Mouse (Mus musculus) forebrain, embryonic 11.5 days (tissue): ENCODE measurements around the gene As3mt. TPM values are rescaled to one million over a fixed set of nuclear protein-coding genes. Genes with fewer than 3 reads are reported as not detected.
A peak's percentile ranks its signal among the peaks of the same experiment; 100 is the strongest.
"Not testable (repeated sequence)": the region's sequence is repeated elsewhere in the genome, so short reads cannot be mapped to it uniquely, and the experiment has no call there.

Experiments used
- ATAC-seq: fragments of 200-750 bp; cut with Nextera tagmentation; replicated peaks from 2 replicates; pipeline ENCODE4 v1.8.0; 2017; ENCODE audit warnings: moderate TSS enrichment; ENCODE audit not compliant: low FRiP score
- DNase-seq: peaks from one replicate; pipeline ENCODE4 v3.0.0-alpha.2; 2017; ENCODE audit warnings: low spot score
- H3K27ac ChIP-seq: fragments of 300-500 bp; sonication (generic); 2 replicates; pipeline ENCODE4 v1.5.1; 2014; ENCODE audit warnings: low read depth, low read length
- H3K27me3 ChIP-seq: fragments of 300-500 bp; sonication (generic); 2 replicates; pipeline ENCODE4 v1.6.1; 2014; ENCODE audit warnings: mild to moderate bottlenecking, low read length, mixed read lengths; ENCODE audit not compliant: control insufficient read depth, insufficient read depth
- H3K36me3 ChIP-seq: fragments of 300-500 bp; sonication (generic); 2 replicates; pipeline ENCODE4 v1.6.1; 2014; ENCODE audit warnings: mild to moderate bottlenecking, low read length, moderate library complexity, mixed read lengths; ENCODE audit not compliant: control insufficient read depth, insufficient read depth
- H3K4me1 ChIP-seq: fragments of 300-500 bp; sonication (generic); replicated peaks from 2 replicates; pipeline ENCODE4 v1.6.1; 2014; ENCODE audit warnings: low read length, mixed read lengths; ENCODE audit not compliant: control insufficient read depth, insufficient read depth
- H3K4me2 ChIP-seq: fragments of 300-500 bp; sonication (generic); 2 replicates; pipeline ENCODE4 v1.6.1; 2014; ENCODE audit warnings: low read depth, mild to moderate bottlenecking, low read length, moderate library complexity, mixed read lengths; ENCODE audit not compliant: severe bottlenecking
- H3K4me3 ChIP-seq: fragments of 300-500 bp; sonication (generic); 2 replicates; pipeline ENCODE4 v1.5.1; 2014; ENCODE audit warnings: low read depth, low read length
- H3K9ac ChIP-seq: fragments of 300-500 bp; sonication (generic); 2 replicates; pipeline ENCODE4 v1.6.1; 2014; ENCODE audit warnings: low read length
- H3K9me3 ChIP-seq: fragments of 300-500 bp; sonication (generic); 2 replicates; pipeline ENCODE4 v1.6.1; 2016; ENCODE audit warnings: low read length, mixed read lengths; ENCODE audit not compliant: control insufficient read depth
- WGBS: fragments of 180-500 bp; shearing (Covaris S2); extraction: QIAGEN DNeasy Blood & Tissue Kit; methylation state at CpG from one replicate; pipeline ENCODE4 v1.1.7; 2014; 5-methylcytosine and 5-hydroxymethylcytosine counted together
- polyA plus RNA-seq: library from polyadenylated mRNA; unstranded; fragments of >200 nt; fragmentation: Nextera tagmentation; extraction: Ambion mirVana; gene quantifications from 2 replicates; pipeline ENCODE4 v1.2.1, GENCODE M21; 2014

Gene As3mt
- polyA plus RNA-seq, 1 experiment from 2014 or later, result 19.4 TPM

DNA sequence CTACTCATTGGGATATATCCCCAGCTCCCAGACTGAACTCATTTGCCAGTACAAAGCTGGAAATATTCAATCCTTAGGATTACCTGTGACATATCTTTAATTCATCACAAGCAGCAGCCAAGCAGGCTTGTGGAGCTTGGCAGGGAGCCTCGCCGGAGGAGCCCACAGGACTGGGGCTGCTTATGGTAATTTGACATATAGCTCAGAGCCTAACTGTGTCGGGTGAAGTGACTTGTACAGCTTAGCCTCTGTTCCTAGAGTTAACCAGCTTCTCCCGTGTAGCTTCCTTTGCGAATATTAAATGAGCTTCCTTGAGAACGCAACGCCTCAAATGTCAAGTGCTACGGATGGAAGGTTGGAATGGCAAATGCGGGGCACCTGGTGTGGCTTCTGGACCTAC lies 37.4 kb downstream of the As3mt start:
- Histone ChIP-seq H3K27ac (no peak overlapping the region), H3K9ac (no peak overlapping the region), H3K4me2 (no peak overlapping the region), H3K27me3 (no peaks in the 10 kb centered on the region), H3K9me3 (no peaks in the 10 kb centered on the region), H3K4me1 (no peaks in the 10 kb centered on the region), H3K36me3 (no peaks in the 10 kb centered on the region), H3K4me3 (no peak overlapping the region)
- ATAC-seq (no peak), DNase-seq (no peak)
- WGBS, result 80% methylated on average over 9 of the region's 9 CpGs

DNA sequence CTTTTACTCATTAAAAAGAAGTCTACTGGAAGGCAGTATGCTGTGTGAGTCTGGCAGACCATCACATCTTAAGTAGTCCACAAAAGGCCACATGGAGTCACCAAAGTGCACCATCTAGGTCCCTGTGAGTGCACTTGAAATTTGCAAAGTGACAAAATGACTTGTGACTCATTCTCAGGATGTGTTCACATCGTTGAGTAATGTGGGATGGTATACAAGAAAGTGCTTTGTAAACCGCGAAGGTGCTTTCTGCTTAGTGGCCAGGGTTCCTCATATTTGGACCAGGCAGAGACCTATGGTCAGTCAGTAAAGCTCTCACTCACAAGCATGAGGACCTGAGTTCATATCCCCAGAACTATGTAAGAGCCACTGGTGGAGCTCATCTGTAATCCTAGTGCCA lies 40.5 kb downstream of the As3mt start:
- Histone ChIP-seq H3K4me3 (no peak overlapping the region), H3K27ac (no peak overlapping the region), H3K4me1 (no peaks in the 10 kb centered on the region), H3K9ac (no peak overlapping the region), H3K9me3 (no peaks in the 10 kb centered on the region), H3K27me3 (no peaks in the 10 kb centered on the region), H3K4me2 (no peak overlapping the region), H3K36me3 (no peaks in the 10 kb centered on the region)
- ATAC-seq (no peak), DNase-seq (no peak)
- WGBS, result 89% methylated on average over 3 of the region's 3 CpGs

DNA sequence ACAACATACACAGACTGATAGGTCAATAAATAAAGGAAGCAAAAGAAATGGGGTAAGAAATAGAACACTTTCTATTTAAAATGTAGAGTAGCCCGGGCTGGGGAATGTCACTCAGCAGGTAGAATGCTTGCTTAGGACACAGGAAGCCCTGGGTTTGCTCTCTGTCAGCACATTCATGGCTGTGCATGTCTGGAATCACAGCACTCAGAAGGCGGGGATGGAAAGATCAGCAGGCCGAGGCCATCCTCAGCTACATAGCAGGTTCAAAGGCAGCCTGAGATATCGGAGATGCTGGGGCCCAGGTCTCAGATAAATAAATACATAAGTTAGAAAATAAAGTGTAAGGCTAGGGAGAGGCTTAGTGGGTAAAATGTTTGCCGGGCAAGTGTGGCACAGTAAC lies 45.0 kb downstream of the As3mt start:
- 91% methylated on average over 5 of the region's 5 CpGs for WGBS
- ATAC-seq, result no peak

GRCm38 (mm10) chr19:46755066-46755465 lies 47.8 kb downstream of the As3mt start:
- Histone ChIP-seq H3K4me2 (no peak overlapping the region), H3K36me3 (no peaks in the 10 kb centered on the region), H3K9ac (no peak overlapping the region), H3K27ac (no peak overlapping the region), H3K4me3 (no peak overlapping the region), H3K4me1 (no peaks in the 10 kb centered on the region), H3K9me3 (no peaks in the 10 kb centered on the region; the same call in 1 of the 2 replicates), H3K27me3 (no peaks in the 10 kb centered on the region)
- DNase-seq (no peak), ATAC-seq (no peak)
- 56% methylated on average over 9 of the region's 9 CpGs for WGBS

More for the DNA sequence above, 45.0 kb downstream of the As3mt start:
- no peak overlapping the region for H3K9ac ChIP-seq
- H3K27me3 ChIP-seq, result no peaks in the 10 kb centered on the region
- no peak overlapping the region for H3K27ac ChIP-seq
- no peaks in the 10 kb centered on the region for H3K9me3 ChIP-seq
- H3K4me1 ChIP-seq, result no peaks in the 10 kb centered on the region
- no peaks in the 10 kb centered on the region for H3K36me3 ChIP-seq
- no peak overlapping the region for H3K4me2 ChIP-seq
- H3K4me3 ChIP-seq, result no peak overlapping the region
- no peak for DNase-seq

DNA sequence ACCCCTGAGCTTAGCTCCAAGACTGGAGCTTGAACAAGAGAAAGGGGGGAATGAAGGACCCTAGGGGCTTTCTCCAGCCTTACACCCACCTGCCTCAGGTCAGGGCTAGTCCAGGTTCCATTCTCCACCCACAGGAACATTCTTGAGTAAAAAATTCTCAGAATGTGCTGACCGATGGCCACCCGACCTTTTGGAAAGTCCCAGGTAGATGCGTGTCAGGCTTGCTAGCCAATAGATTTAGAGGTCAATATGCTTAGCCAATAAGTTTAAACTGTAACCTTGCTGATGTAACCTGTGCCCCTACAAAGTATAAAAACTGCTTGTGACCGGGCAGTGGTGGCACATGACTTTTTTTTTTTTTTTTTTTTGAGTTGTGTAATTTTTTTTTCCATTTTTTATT lies 49.0 kb downstream of the As3mt start:
- no peak for DNase-seq
- H3K4me1 ChIP-seq, result no peaks in the 10 kb centered on the region
- ATAC-seq, result no peak
- no peaks in the 10 kb centered on the region; the same call in 1 of the 2 replicates for H3K9me3 ChIP-seq
- no peak overlapping the region for H3K27ac ChIP-seq
- H3K27me3 ChIP-seq, result no peaks in the 10 kb centered on the region
- WGBS, result 93% methylated on average over 4 of the region's 4 CpGs
- H3K4me2 ChIP-seq, result no peak overlapping the region
- no peak overlapping the region for H3K9ac ChIP-seq
- no peaks in the 10 kb centered on the region for H3K36me3 ChIP-seq
- H3K4me3 ChIP-seq, result no peak overlapping the region

- peaks cover 3% of the 10 kb centered on the region; the same call in 1 of the 2 replicates for H3K4me1 ChIP-seq
- no peak for DNase-seq
- peaks cover 8% of the 10 kb centered on the region for H3K27me3 ChIP-seq
- H3K4me3 ChIP-seq, result no peak overlapping the region
- H3K27ac ChIP-seq, result no peak overlapping the region
- no peak overlapping the region for H3K4me2 ChIP-seq
- ATAC-seq, result no peak
- H3K36me3 ChIP-seq, result no peaks in the 10 kb centered on the region
- WGBS, result 65% methylated on average over 8 of the region's 8 CpGs
- H3K9ac ChIP-seq, result no peak overlapping the region
- H3K9me3 ChIP-seq, result no peaks in the 10 kb centered on the region; the same call in 1 of the 2 replicates
These were observed 51.8 kb downstream of the As3mt start for GRCm38 (mm10) chr19:46759096-46759495.

- not testable (repeated sequence) for H3K4me1 ChIP-seq, H3K9ac ChIP-seq, DNase-seq, H3K36me3 ChIP-seq, H3K9me3 ChIP-seq, H3K27me3 ChIP-seq, H3K27ac ChIP-seq, H3K4me2 ChIP-seq, ATAC-seq, H3K4me3 ChIP-seq
- WGBS, result 91% methylated on average over 10 of the region's 10 CpGs
These were observed 52.7 kb downstream of the As3mt start for GRCm38 (mm10) chr19:46759909-46760308.

- Histone ChIP-seq H3K4me3 (peak overlapping the region; percentile 72), H3K27ac (no peak overlapping the region), H3K27me3 (peaks cover 9% of the 10 kb centered on the region), H3K4me1 (peaks cover 8% of the 10 kb centered on the region; the same call in 1 of the 2 replicates), H3K36me3 (no peaks in the 10 kb centered on the region), H3K9me3 (no peaks in the 10 kb centered on the region; the same call in 1 of the 2 replicates), H3K4me2 (peak overlapping the region; percentile 94), H3K9ac (no peak overlapping the region)
- DNase-seq (peak; percentile 91), ATAC-seq (peak; percentile 69)
- 18% methylated on average over 29 of the region's 29 CpGs for WGBS
These were observed 53.3 kb downstream of the As3mt start for GRCm38 (mm10) chr19:46760375-46761160.
